Mouse (Mus musculus) hindlimb bud, embryonic 11.5 days (tissue): ENCODE data around the gene Dgcr8.
"Not testable (repeated sequence)": the region's sequence is repeated elsewhere in the genome, so short reads cannot be mapped to it uniquely, and the experiment has no call there.

Experiments used
- DNase-seq: peaks from one replicate; pipeline ENCODE4 v3.0.0-alpha.2; 2012; ENCODE audit warnings: low read depth, low spot score; ENCODE audit errors: extremely low spot score

Dgcr8 gene

DNA sequence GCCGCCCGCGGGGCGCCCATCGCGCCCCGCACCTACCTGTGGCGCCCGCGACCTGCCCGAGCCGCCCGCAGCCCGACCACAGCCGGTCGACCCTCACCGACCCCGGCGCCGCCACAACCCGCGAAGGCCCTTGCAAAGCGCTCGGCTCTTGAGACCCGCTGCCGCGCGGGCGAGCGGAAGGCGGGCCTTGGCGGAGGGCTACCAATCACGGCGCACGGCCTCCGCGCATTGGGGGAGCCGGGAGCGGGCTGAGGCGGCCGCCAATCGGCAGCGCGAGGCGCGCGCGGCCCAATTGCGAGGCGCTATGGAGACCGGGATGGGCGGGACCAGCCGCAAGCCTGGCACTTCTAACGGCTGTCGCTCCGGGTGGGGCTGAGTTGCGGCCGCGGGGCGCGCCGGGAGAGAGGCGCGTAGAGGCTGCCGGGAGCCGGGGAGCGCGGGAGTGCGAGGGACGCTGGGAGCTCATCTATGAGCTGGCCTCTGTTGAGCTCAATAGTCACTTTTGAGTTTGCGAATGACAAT is at the start of gene Dgcr8:
Dgcr8 (minus strand) TSS at position 180 of the 522 bp plus-strand sequence.
- DNase-seq: peak; percentile 78

DNA sequence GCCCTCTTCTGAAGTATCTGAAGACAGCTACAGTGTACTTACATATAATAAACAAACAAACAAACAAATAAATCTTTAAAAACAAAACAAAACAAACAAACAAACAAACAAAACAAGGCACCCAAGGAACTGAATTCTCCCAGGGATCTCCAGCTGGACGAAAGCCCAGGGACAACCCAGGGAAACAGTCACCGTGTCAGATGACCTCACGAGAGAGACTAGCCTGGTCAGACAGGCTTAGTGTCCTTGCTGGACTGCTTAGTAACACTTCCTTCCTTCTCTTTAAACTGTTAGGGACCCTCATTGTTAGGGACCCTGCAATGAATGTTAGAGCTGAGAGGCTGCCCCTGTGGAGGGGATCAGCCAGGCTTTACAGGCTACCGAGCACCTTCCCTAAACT is 48.2 kb upstream of the Dgcr8 start:
- DNase-seq: no peak

- no peak for DNase-seq
Measured at GRCm38 (mm10) chr16:18335981-18336380, 46.9 kb upstream of the Dgcr8 start.

DNA sequence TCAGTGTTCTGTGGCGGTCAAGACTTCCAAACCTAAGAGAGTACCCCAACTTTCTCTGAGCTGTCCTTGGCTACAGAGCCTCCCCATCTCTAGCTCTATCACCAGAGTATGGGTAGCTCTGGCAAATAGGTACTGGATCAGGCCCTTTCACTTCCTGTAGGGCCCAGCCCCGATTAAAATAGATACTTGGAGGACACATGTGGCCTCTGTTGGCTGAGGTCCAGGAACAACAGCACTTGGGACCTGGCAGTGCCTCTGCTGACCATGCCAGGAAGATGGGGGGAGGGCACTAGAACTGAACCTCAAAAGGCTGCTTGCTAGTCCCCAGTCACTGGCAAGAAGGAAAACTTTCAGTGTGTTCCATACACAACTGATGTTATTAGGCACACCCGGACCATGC is 44.9 kb upstream of the Dgcr8 start:
- DNase-seq: no peak

GRCm38 (mm10) chr16:18328524-18328923 is 39.5 kb upstream of the Dgcr8 start:
- no peak for DNase-seq

GRCm38 (mm10) chr16:18327936-18328335 is 38.9 kb upstream of the Dgcr8 start:
- no peak for DNase-seq

- no peak for DNase-seq
Measured at GRCm38 (mm10) chr16:18325741-18326140, 36.7 kb upstream of the Dgcr8 start.

DNA sequence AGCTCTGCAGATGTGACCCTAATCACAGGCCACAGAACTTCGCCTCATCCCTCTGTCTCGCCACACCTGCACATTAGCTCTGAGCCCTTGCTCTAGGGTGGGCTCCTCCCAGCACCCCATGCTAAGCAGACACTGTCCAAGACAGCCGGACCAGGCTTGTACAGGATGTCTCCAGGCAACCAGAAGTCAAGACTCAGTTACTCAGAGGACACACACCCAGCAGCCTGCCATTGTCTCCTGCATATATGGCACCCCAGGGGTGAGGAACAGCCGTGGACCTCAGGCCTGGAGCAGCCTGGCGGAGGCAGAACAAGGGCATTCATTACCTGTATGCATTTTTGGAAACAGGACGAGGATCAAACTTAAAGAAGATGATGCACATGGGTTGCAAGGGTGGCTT is 35.0 kb upstream of the Dgcr8 start:
- DNase-seq: no peak

GRCm38 (mm10) chr16:18323460-18323859 is 34.4 kb upstream of the Dgcr8 start:
- no peak for DNase-seq

DNA sequence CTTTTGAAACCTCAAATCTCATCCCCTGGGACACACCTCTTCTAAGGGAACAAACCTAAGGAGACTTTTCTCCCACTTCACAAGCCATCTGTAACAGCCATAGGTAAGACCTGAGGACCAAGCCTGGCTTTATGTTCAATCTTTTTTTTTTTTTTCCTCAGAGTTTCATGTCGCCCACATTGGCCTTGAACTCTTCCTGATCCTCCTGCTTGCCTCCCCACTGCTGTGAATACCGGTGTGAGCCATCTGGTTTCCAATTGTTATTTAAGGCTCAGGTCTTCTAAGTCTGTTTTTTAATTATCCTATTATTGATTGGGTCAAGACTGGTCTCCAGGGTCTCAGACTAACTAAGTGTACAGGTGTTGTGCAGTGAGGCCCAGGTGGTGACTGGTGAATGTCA is 32.4 kb upstream of the Dgcr8 start:
- no peak for DNase-seq

DNA sequence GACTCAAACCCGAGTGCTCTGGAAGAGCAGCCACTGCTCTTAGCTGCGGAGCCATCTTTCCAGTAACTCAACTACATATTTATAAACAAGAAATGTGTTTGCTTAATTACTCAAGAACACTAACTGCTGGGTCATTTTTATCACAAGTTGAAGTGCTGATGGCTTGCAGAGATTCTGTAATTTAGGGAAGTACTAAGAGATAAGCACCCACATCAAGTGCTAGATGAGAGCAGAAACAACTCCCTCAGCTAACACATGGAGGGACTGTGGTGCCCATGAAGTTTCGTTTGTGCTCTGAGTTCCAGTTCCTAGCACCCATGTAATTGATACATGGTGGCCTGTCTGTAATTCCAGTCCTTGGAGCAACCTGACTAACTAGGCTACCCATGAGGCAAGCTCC is 29.9 kb upstream of the Dgcr8 start:
- no peak for DNase-seq

GRCm38 (mm10) chr16:18308159-18308558 is 19.1 kb upstream of the Dgcr8 start:
- no peak for DNase-seq

DNA sequence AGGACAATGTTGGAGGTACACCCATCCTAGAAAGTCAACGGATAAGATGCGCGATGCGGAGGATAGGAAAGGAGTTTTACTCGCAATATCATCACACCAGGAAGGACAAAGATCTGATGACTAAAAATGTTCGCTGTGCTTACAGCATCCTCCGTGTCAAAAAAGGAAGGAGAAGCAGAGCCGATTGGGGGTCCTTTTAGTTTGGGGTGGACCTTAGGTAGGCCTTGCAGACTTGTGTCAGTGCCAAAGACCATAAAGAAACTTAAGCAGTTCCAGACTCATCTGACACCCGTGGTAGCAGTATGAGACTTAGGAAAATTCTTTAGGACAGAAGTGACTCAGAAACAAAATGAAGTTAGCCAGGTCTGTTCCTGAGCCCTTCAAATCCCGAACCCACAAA is 568 bp upstream of the Dgcr8 start:
- DNase-seq: not testable (repeated sequence)

DNA sequence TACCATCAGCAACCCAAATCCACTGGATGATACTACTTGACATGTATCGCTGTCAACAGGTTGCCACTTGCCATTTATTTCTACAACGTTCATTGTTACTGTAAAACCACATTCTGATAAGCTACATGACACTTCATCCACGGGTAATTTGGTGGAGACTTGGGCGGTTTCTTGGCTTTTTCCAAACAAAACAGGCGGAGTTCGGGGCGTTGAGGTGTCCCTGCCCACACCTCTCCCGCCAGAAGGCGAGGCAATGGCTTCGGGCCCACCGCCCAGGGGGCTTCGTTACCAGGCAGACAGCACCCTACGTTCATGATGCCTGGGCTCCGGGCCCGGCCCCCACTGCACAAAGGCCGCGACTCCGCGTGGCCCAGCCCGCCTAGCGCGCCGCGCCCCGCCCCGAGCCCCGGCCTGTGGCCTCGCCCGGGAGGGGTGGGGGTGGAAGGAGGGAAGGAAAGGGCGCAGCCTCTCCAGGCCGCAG is 425 bp downstream of the Dgcr8 start:
- DNase-seq: no peak

DNA sequence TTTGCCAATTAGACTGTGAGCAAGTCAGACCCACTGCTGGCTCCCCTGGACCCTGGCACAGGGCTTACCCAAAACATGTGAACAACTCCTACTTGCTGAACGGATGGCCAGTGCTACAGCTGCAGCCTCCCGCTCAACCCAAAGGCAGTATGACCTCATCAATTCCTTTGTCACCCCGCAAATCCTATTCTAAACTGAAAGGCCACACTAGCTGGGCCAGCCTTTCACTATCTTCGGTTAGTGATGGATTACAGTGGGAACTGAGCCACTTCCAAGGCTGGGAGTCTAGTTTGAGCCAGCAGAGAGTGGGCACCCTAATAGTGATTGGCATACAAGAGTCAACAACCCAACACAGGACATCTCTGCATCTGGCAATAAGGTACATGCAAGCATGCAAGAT is 880 bp downstream of the Dgcr8 start:
- DNase-seq: no peak

- DNase-seq: no peak
Measured at GRCm38 (mm10) chr16:18275166-18275565, 13.9 kb downstream of the Dgcr8 start.

- DNase-seq: no peak
Measured at GRCm38 (mm10) chr16:18268182-18268581, 20.9 kb downstream of the Dgcr8 start.

DNA sequence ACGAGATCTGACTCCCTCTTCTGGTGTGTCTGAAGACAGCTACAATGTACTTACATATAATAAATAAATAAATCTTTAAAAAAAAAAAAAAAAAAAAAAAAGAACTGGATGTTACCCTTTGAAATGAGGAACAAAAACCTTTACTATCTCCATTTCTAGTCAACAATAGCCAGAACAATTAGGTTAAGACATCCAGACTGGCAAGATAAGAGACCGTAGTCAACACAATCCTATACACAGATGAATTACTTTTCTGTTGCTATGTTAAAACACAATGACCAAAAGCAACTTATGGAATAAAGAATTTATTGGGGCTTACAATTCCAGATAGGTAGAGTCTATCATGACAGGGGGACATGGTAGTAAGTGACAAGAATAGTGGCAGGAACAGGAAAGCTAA is 24.0 kb downstream of the Dgcr8 start:
- DNase-seq: no peak

DNA sequence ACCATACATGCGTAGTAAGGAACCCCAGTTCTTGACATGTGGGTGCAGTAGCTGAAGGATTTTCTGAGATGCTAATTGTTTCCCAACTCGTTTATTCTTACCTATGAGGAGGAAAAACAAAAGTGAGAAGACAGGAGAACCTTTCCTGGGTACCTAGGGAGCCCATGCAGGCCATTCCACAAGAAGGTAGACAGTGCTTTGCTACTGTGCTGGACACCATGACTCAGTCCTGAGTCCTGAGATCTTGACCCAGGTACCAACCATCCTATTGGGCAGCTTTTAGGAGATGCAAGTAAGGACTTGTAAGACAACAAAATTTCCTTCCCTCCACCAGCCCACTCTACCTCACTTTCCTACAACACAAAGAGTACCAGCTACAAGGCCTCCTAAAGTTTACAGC is 30.8 kb downstream of the Dgcr8 start, which contains the start of gene Gm49776:
Gm49776 (minus strand) TSS at position 101 of the 400 bp plus-strand sequence.
- DNase-seq: no peak

DNA sequence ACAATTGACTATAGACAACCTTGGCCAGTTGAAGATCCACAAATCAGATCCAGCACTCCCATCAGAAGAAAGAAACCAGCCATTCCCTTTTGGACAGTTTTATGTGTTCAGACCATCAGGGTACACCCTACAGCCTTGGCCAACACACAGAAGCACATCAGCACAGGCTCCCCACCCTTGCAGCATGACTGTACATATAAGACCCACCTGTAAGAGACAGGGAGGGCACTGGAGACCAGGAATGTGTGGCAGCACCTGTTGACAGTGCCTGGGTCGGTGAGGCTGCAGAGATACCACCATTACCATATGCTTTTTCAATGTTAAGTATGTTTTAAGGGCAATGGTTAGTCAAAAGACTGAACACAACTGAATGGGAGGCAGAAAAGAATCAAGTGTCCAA is 35.2 kb downstream of the Dgcr8 start:
- no peak for DNase-seq

DNA sequence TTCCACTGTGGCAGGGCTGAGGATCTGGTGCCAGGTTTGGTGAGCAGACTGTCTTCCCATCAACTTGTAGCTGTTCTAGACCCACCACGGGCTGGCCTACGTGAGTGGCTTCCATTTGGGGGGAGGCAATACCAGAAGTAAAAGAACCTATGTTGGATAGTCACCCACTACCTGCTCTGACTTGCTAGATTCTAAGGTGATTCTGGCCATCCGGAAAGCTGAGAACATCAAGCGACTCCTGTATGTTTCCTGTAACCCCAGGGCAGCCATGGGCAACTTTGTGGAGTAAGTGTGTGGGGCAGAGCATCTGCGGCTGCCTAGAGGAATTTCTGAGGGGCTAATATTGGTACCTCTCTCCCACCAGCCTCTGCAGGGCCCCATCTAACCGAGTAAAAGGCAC is 36.3 kb downstream of the Dgcr8 start:
- DNase-seq: no peak

DNA sequence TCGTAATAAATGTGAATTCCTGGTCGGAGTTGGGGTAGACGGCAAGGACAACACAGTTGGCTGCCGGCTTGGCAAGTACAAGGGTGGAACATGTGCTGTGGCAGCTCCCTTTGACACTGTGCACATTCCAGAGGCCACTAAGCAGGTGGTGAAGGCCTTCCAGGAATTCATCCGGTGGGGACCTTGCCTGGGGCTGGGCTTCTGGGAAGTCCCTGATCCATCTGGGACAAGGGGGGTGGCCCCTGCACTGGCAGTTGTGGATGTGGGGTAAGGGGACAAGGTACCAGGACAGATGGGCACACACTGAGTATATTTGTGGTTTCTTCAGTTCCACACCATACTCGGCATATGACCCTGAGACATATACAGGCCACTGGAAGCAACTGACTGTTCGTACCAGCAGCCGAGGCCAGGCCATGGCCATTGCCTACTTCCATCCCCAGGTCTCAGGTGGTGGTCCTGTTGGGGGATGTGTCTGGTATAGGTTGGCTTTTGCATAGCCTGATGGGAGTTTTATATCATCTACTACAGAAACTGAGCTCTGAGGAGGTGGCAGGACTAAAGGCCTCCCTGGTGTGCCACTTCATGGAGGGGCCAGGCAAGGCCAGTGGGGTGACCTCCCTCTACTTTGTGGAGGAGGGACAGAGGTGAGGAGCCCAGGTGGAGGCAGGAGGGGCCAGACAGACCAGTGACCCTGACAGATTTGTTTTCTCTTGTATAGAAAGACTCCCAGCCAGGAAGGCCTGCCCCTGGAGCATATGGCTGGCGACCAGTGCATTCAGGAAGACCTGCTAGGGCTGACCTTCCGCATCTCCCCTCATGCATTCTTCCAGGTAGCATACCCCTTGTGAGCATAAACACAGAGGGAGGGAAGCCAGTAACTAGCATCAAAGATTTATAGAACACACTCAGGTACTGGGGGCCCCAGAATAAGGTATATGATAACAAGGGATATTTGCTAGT is 37.9 kb downstream of the Dgcr8 start:
- DNase-seq: no peak
